Mouse (Mus musculus) erythroblast, embryonic 14.5 days (primary cell): Measurements from ENCODE around the gene Selplg.

Experiments used
- GATA1 ChIP-seq: IDR thresholded peaks from 2 replicates; pipeline ENCODE4 v1.6.1; 2012; ENCODE audit warnings: low read length, inconsistent platforms, mixed read lengths
- TAL1 ChIP-seq: IDR thresholded peaks from 3 replicates; pipeline ENCODE4 v1.6.1; 2012; ENCODE audit warnings: low read length, inconsistent platforms, mixed read lengths

- TF ChIP-seq GATA1: no peak
- TF ChIP-seq TAL1: no peak
Observed at GRCm38 (mm10) chr5:113854494-113854893, 22.1 kb upstream of the Selplg start.
